Mouse (Mus musculus) central nervous system, embryonic 18 days (tissue): ENCODE results near the gene Far2. TPM values are rescaled to one million over a fixed set of nuclear protein-coding genes. Genes with fewer than 3 reads are reported as not detected.

Source experiments
- polyA plus RNA-seq: library from polyadenylated mRNA; depleted of rRNA; stranded (reverse); fragments of >200 nt; gene quantifications from 2 replicates; pipeline ENCODE4 v1.2.3, GENCODE M21; 2012; rRNA removed

Far2 gene
- 16.2 and 18.1 TPM in 2 replicates for polyA plus RNA-seq

GRCm38 (mm10) chr6:148046881-148047649 is at the start of gene Far2:
Gene Far2, plus strand, starts transcription at chr6:148047259.

GRCm38 (mm10) chr6:148211897-148212680 is 165.0 kb downstream of the Far2 start, which contains the start of gene Ergic2:
Gene Ergic2, minus strand, starts transcription at chr6:148212374.

Other genes with a start within 250 kb of the Far2 start
- 79.8 and 99.3 TPM in 2 replicates for gene Ergic2, start 165.1 kb downstream of the Far2 start, polyA plus RNA-seq